Mouse (Mus musculus) liver, postnatal 0 days (tissue): ENCODE measurements around the gene Nr1h4.

ENCODE experiments used
- CTCF ChIP-seq: sonication (generic); IDR thresholded peaks from 2 replicates; pipeline ENCODE4 v1.5.1; 2016; ENCODE audit warnings: antibody characterized with exemption, low read depth
- EP300 ChIP-seq: IDR thresholded peaks from 2 replicates; pipeline ENCODE4 v1.6.1; 2016; ENCODE audit warnings: antibody characterized with exemption, low read depth, mild to moderate bottlenecking

DNA sequence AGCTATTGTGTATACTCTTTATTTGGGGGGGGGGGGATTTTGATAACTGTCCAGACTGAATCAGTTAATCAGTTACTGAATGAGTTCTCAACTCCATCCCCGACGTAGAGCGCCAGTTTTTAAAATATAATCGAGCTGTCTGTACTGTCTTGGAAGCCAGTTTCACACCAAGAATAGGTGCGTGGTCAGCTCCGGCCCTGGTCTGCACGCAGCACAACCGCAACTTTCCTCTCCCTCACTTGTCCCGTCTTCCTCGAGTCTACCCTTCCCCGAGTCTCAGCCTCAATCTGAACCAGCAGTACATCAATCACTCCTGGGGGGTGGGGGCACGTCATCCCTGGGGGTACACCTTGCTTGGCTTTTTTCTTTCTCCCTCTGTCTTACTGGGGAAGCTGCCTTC is 98.0 kb downstream of the Nr1h4 start:
- TF ChIP-seq CTCF (no peak), EP300 (no peak)
